Mouse (Mus musculus): ENCODE measurements around the gene Gm44511.

Gm44511 gene

DNA sequence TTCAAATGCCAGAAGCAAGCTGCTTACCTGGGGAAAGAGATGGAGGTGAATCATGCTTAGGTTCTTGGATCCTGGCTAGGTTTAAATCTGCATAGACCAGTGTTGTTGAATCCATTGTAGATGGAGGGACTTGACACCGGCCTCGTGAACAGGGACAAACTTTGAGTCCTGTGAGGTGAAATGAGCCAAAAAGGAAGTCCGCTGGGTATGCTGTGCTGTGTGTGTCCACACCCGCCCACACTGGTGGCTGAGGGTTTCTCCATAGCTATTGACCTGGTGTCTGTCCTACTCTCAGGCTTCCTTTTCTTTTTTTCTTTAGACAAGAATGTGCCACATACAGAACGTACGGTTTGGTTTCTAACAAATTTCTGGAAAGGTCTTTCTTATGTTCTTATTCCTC is at the start of gene Gm44511, which contains the start of gene Klrb1b:
TSS of gene Gm44511 (minus strand) at position 184 of the 400 bp plus-strand sequence.
TSS of gene Klrb1b (minus strand) at position 200 of the 400 bp plus-strand sequence.
- no peak for DNase-seq (ENCODE audit: extremely low read depth, low read depth, low spot score)

DNA sequence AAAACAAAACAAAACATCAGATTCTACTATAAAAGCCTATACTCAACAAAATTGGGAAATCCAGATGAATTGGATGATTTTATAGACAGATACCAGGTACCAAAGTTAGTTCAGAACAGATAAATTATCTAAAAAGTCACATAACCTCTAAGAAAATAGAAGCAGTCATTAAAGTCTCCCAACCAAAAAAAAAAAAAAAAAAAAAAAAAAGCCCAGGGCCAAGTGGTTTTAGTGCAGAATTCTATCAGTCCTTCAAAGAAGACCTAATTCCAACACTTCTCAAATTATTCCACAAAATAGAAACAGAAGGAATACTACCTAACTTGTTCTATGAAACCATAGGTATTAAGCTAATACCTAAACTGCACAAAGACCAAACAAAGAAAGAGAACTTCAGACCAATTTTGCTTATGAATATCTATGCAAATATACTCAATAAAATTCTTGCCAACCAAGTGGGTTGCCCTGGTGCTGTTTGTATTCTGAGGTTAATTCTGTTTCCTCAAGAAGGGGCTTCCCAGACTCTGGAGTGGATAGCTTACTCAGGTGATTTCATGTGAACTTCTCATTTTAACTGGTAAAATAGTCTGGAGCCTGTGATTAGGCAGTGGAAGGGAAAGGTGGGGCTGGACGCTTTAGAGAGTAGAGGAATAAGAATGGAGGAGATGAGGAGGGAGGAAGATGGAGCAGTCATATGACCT is 45.9 kb upstream of the Gm44511 start:
- no peak for DNase-seq (ENCODE audit: extremely low read depth, low read depth, low spot score)

DNA sequence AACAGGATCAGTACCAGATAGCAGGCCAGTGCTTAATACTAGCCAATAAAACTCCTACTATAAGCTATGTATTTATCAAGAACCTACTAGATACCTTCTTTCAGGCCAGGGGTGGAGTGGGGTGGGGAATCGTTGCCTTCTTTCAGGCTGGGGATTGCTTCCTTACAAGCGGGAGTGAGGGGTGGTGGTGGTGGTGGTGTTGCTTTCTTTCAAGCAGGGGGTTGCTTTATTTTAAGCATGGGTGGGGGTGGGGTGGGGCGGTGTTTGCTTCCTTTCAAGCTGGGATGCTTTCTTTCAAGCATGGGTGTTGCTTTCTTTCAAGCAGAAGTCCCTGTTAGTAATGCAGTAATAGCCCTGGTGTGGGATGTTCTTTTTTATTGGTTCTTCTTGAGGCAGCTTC is 42.7 kb upstream of the Gm44511 start:
- no peak for DNase-seq (ENCODE audit: extremely low read depth, low read depth, low spot score)

DNA sequence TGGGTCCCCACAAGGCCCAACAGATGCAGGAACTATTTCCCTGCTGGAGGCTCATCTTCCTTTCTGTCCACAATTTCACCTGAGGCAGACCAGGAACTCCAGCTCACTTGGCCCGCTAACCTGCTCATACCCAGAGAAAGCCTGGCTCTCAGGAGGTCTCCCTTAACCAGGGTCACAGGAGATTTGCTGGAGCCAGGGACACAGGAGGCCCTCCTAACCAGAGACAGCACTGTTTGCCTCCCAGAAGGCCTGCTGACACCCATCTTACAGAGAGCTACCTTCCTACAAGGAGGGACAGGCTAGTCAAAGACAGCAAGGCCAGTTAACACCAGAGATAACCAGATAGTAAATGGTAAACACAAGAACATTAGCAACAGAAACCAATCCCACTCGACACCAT is 31.9 kb upstream of the Gm44511 start:
- no peak for DNase-seq (ENCODE audit: extremely low read depth, low read depth, low spot score)

DNA sequence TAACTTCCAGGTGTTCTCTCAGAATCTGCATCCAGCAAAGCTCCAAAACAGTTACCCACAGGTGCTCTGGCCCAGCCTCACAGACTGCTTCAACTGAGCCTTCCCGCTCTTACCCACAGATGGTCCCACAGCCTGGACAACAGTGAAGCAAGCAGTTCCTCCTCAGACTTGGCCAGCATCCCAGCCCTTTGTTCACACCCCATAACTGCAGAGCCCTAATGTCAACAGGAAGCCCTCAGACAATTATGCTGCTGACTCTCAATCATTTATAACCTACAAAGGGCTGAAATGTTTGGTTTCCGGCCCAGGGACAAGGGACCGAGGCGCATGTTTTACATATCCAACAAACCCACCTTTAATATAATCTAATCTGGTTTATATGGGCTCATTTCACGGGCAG is 30.1 kb upstream of the Gm44511 start:
- DNase-seq (ENCODE audit: extremely low read depth, low read depth, low spot score) = no peak

DNA sequence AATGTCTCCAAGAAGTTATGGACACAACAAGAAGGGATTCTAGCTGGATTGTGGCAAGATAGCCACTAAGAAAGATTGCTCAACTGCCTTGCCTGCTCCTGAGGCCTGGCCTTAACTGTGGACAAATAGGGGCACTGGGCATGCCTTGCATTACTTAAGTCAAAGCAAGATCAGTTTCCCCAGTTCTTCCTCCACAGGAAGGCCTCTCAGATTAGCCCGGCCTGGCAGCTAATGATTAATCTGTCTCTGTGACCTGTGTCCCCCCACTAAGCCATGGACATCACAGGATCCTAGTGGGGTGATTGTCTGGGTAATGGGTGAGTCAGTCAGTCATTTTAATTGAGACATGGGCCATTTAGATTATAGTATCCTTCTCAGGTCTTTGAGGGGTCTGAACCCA is 29.4 kb upstream of the Gm44511 start:
- DNase-seq (ENCODE audit: extremely low read depth, low read depth, low spot score) = no peak

DNA sequence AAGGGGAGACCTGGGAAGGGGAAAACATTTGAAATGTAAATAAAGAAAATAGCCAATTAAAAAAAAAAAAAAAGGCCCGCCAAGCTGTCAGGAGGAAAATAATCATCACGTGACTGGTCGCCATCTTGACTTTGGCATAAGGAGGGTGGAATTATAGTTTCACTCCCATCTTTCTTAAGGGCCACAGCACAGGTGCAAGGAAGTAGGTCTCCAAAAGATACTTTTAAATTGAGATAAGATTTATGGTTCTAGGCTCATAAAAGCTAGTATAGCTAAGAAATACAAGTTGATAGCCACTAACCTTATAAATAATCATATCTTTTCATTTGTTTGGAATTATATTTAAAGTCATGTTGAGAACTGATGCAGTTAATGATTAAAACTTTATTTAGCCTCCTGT is 28.8 kb upstream of the Gm44511 start:
- DNase-seq (ENCODE audit: extremely low read depth, low read depth, low spot score) = no peak

DNA sequence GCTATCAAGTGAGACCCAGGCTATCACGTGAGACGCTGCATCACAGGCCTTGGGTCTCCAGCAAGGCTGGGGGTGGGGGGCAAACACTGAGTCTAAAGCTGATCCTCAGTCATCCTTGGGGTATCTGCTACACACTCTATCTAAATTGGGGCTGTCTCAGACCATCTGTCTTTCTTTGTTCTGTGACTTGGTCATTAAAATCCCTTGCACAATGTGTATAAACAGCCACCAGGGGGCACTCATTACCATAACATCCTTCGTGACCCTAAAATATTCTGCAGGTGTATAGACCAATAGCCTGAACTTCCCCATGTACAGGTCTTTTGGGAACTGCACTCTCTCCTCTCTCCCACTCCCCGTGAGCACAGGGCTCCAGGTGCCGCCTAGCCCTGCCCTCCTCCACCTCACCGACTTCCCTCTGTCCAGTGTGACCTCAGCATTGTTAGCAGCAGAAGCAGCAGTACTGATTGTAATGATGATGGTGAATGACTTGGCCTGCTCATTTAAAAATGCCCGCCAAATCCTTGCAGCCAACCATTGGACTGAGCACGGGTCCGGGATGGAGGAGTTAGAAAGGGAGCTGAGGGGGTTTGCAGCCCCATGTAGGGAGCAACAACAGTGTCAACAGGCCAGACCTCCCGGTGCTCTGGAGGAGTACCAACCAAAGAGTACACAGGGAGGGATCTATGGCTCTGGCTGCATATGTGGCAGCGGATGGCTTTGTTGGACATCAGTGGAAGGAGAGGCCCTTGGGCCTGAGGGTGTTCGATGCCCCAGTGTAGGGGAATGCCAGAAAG is 28.1 kb upstream of the Gm44511 start:
- DNase-seq (ENCODE audit: extremely low read depth, low read depth, low spot score) = no peak

DNA sequence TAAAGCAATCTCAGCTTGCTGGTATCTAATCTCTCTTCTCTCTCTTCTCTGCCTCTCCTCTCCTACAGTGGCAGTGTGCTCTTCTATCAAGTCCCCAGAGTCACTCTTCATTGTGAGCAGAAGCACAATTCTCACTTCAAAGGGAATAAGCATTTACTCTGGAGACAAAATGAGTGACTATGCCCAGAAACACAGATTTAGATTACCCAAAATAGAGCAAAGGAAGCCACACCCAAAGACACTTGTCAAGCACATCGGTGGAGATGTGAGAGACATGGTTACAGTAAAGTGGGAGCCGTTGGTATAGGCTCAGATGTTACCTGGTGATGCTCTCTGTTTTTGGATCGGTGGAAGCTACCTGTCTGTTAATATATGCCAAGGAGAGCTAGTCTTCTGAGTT is 26.7 kb upstream of the Gm44511 start:
- DNase-seq (ENCODE audit: extremely low read depth, low read depth, low spot score) = no peak

DNA sequence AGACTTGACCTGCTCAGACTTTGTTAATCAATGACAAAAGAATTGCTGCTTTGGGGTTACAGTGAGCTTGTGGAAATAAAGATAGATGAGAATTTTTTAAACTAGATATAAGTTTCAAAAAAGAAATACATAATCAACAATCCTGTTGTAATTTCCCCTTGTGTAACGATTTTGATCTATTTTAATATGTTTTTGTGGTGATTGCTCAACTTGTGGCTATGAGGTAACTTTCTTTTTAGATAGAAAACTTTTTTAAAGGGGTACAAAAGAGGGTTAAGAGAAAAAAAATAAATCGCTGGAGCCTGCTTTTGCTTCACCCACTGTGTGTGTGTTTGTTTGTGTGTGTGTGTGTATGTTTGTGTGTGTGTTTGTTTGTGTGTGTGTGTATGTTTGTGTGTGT is 25.0 kb upstream of the Gm44511 start:
- DNase-seq (ENCODE audit: extremely low read depth, low read depth, low spot score) = no peak

DNA sequence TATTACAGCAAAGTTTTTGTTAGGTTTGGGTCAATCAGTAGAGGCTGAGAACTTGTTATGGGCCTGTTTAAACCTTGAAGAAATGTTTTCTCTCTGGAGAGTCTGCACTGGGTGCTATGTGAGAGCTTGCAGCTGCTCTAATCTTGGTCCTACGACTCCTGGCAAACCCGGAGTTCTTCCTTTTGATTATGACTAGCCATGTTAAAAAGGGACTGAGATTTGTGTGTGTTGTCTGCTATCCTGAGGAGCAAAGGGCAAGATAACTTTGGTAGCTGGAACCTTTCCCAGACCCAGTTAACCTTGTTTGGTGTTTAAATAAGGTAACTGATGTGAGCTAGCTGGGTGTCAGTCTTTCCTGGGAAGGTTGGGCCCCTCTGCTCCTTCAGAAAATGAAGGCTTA is 24.6 kb upstream of the Gm44511 start:
- no peak for DNase-seq (ENCODE audit: extremely low read depth, low read depth, low spot score)

DNA sequence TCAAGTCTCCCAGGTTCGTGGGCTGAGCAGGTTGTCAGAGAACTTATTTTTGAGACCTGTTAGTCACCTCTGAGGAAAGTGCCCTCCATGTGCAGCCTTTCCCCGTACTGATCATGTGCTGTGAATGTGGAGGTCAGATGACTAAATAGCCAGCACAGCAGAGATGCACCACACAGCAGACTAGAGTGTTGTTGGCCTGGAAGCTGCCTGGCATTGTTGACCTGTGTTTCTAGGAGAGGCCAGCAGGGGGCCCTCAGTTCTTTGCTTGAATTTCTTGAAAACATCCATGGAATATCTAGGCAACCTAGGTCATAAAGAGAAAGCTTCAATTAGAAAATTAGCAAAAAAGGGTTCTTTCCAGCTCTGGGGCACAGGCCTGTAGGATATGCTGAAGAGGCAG is 23.8 kb upstream of the Gm44511 start:
- DNase-seq (ENCODE audit: extremely low read depth, low read depth, low spot score) = no peak

DNA sequence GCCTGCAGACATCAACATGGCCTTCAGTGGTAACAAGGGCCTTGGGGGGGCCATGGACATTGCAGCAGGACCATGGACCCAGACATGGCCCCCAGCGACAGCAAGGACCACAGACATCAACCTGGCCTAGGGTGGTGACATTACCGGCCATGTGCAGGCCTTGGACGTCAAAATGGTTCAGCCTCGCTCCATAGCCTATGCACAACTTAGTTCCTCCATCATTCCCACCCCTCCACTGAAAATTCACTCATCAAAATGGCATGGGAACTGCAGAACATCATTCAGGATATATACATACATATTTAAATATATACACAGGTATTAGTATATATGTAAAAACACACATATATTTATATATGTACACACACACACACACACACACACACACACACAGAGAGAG is 21.3 kb upstream of the Gm44511 start:
- no peak for DNase-seq (ENCODE audit: extremely low read depth, low read depth, low spot score)

DNA sequence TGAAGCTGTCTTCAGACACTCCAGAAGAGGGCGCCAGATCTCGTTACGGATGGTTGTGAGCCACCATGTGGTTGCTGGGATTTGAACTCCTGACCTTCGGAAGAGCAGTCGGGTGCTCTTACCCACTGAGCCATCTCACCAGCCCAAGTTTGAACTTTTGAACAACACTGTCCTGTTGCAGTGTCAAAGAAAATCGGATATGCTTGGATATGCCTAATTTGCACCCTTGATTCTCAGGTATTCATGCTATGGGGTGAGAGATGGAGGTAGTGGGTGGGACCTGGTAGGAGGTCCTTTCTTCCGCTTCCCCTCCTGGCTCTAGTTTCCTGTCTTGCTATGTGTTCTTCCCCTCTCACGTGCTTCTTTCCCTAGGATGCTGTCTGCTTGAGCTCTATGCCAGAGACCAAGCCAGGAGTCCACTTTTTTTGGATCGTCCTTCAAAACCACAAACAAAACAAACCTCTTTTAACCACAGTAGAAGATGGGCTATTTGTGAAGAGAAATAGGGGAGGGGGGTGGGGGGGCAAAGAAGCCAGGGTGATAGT is 20.0 kb upstream of the Gm44511 start:
- DNase-seq (ENCODE audit: extremely low read depth, low read depth, low spot score) = no peak

DNA sequence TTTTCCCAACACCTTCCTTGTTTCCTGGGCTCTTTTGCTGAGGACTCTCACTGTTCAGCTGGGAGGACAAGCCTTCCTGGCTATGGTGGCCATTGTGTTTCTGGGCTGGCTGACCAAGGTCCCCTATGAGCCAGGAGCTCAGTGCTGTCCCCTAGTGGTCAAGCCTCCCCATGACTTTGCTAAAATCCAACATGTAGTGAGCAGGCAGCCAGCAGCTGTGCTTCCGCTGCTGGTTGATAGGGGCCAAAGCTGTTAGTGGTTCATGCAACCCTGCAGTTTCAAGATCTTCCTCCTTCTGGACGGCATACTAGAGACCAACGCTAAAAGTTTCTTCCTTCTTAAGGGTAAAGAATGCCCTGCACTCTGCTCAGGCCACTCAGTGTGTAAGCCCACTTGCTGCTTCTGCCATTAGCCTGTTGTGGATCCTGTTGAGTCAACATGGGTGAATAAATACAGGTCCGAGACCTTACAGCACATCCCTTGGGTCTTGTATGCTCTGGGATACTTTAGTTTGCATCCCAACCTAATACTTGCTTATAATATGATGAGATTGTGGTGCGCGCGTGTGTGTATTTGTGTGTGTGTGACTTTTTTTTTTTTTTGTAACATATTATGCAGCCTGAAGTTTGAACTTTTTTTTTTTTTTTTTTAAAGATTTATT is 19.3 kb upstream of the Gm44511 start:
- DNase-seq (ENCODE audit: extremely low read depth, low read depth, low spot score) = no peak

DNA sequence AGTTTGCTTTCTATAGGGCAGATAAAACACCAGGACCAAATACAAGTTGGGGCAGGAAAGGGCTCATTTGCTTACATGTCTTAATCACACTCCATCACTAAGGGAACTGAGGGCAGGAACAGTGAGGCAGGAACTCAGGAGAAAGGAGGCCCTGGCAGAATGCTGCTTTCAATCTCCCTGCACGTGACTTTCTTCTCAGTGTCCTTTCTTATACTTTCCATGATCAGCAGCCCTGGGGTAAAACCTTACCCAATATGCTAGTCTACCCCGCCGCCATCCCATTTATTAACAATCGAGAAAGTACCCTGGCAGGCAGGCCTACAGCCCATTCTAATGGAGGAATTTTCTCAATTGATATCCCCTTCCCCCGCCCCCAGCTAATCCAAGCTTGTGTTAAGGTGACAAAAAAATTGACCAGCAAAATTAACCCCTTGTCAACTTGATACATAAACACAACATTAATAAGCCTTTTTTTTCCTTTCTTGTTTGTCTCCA is 18.5 kb upstream of the Gm44511 start:
- DNase-seq (ENCODE audit: extremely low read depth, low read depth, low spot score) = no peak

DNA sequence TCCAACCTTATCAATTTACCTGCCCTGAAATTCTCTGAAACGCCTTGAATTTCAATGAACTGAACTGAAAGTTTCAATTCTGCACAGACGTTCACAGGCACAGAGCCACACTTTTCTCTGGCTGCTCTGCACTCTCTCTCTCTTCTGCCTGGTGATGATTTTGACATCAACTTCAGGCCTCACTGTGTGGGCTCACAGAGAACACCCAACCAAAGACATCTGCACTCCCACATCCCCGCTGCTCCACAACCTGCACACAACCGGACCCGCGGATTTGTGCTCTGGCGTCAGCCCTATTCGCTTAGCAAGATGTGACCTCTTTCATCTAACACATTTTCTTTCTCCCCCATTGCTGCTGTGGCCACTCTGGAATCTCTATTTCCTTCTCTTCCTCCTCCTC is 18.0 kb upstream of the Gm44511 start:
- no peak for DNase-seq (ENCODE audit: extremely low read depth, low read depth, low spot score)

DNA sequence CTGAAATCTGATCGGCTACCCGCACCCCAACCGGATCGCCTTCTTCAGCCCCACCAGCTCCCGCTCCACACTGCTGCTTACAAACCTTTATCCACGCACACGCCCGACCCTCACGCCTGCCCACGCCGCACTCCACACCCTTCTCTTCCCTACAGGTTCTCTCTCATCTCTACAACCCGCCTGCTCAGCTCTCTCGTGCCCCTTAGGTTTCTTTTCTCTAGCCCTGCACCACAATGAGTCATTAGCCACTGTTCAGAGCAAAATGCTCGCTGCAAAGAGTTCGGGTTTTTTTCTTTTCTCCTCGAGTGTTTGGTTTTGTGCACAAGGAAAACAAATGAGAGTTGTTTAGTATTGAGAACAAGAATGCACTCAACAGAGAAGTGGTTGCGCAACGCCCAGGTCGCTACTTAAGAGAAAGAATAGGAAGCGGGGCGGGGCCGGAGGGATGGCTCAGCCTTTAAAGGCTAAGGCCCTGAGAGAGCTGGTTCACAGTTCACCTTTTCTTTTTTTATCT is 17.4 kb upstream of the Gm44511 start:
- no peak for DNase-seq (ENCODE audit: extremely low read depth, low read depth, low spot score)

DNA sequence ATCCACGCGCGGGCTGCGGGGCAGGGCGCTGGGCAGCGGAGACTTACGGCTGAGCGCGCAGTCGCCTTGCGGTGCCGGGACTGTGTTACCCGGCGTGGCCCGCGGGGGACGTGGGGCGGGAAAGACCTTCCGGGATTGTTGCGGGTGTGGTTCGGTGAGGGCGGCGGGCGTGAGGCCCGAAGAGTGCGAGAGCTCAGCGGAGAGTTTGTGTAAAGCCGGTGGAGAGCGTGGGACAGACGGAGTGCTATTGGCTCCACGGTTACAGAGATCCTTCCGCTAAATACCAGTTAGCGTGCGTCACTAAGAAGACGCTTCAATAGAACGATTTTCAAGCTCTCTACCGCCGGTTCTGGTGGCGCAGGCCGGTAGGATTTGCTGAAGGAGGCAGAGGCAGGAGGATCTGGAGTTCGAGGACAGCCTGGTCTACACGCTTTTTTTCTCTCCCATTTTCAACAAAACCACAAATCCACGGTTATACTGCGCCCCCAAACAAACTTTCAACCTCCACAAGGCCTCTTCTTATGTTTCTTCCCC is 16.9 kb upstream of the Gm44511 start:
- DNase-seq (ENCODE audit: extremely low read depth, low read depth, low spot score) = no peak

DNA sequence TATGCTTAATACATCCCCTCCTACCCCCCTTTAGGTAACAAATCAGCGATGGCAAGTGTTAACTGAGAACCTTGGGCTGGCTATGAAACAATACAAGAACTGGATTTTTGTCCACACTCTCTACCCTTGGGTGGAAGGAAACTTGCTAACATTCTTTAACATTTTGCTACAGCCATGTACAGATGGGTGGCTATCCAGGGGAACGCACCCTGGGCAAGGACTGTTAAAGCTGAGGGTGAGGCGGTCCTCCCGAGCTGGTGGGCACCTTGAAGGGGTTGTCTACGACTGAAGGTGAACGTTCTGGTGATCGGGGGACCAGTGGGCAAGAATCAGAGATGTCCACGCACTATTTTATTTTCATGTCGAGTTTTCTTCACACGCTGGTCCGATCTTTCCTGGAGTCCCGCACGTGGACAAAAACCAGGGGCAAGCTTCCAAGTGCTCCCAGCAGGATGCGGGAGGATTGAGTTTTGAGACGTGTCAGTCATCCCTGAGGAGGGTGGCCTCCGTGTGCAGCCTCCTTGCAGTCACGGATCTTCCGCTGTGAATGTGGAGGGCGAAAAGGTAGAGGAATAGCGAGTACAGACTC is 16.3 kb upstream of the Gm44511 start:
- no peak for DNase-seq (ENCODE audit: extremely low read depth, low read depth, low spot score)
